Mouse (Mus musculus): ENCODE results near the gene E130208F15Rik. TPM values are rescaled to one million over a fixed set of nuclear protein-coding genes. Genes with fewer than 3 reads are reported as not detected.

Gene E130208F15Rik
- polyA plus RNA-seq, 1 experiment from 2014 or later, result 0.60 TPM

- peak within 1 kb of the TSS; percentile 65 for H3K9ac ChIP-seq
- H3K4me1 ChIP-seq, result peaks cover 27% of the 10 kb centered on the region
- peaks cover 14% of the 10 kb centered on the region for H3K36me3 ChIP-seq
- peak within 1 kb of the TSS; percentile 62 for H3K4me3 ChIP-seq (replicated peaks)
- WGBS, result 1% methylated on average over 47 of the region's 55 CpGs
- H3K4me2 ChIP-seq (replicated peaks), result peak within 1 kb of the TSS; percentile 76
- no peaks in the 10 kb centered on the region for H3K9me3 ChIP-seq (replicated peaks)
- H3K27ac ChIP-seq (replicated peaks), result peak within 1 kb of the TSS; percentile 60; the same call in 1 of the 2 replicates
- H3K27me3 ChIP-seq, result 0 out of 2 replicates have a peak, but pooled peaks cover 6% of the 10 kb centered on the region
- ATAC-seq (ENCODE audit: insufficient number of reproducible peaks, low FRiP score, low TSS enrichment, low read depth), result no peak; the same call in 1 of the 2 replicates
Observed at GRCm38 (mm10) chr7:30362652-30363343, 41.3 kb downstream of the E130208F15Rik start, which contains the start of gene Lrfn3. Lrfn3 (minus strand) TSS chr7:30362772.

- Histone ChIP-seq H3K4me1 (peaks cover 27% of the 10 kb centered on the region), H3K27ac (replicated peaks) (no peak overlapping the region), H3K36me3 (peaks cover 14% of the 10 kb centered on the region), H3K27me3 (0 out of 2 replicates have a peak, but pooled peaks cover 6% of the 10 kb centered on the region), H3K4me2 (replicated peaks) (peak overlapping the region; percentile 76), H3K9me3 (replicated peaks) (no peaks in the 10 kb centered on the region), H3K4me3 (replicated peaks) (peak overlapping the region; percentile 62), H3K9ac (no peak overlapping the region)
- 60% methylated on average over 6 of the region's 6 CpGs for WGBS
- no peak for ATAC-seq (ENCODE audit: insufficient number of reproducible peaks, low FRiP score, low TSS enrichment, low read depth)
Observed at GRCm38 (mm10) chr7:30363344-30363738, 41.8 kb downstream of the E130208F15Rik start.

GRCm38 (mm10) chr7:30367466-30367865 is 45.9 kb downstream of the E130208F15Rik start:
- peaks cover 2% of the 10 kb centered on the region for H3K4me1 ChIP-seq
- no peak overlapping the region for H3K4me2 ChIP-seq (replicated peaks)
- 72% methylated on average over 2 of the region's 2 CpGs for whole genome bisulfite sequencing
- no peak overlapping the region for H3K9ac ChIP-seq
- ATAC-seq (ENCODE audit: insufficient number of reproducible peaks, low FRiP score, low TSS enrichment, low read depth), result no peak
- H3K27ac ChIP-seq (replicated peaks), result no peak overlapping the region
- H3K36me3 ChIP-seq, result no peaks in the 10 kb centered on the region
- H3K9me3 ChIP-seq (replicated peaks), result no peaks in the 10 kb centered on the region
- no peak overlapping the region for H3K4me3 ChIP-seq (replicated peaks)
- H3K27me3 ChIP-seq, result 0 out of 2 replicates have a peak, but pooled peaks cover 6% of the 10 kb centered on the region

Other genes starting within 250 kb of the E130208F15Rik start
- gene Zfp82, start 248.8 kb upstream of the E130208F15Rik start, polyA plus RNA-seq (2015; fragmentation: Nextera tagmentation; extraction: Ambion mirVana), result 7.9 and 8.3 TPM in 2 replicates
- gene Gm26920, start 231.3 kb upstream of the E130208F15Rik start, polyA plus RNA-seq (2015; fragmentation: Nextera tagmentation; extraction: Ambion mirVana), result 0.73 and 1.9 TPM in 2 replicates
- 9.4 and 10.6 TPM in 2 replicates for gene Zfp566, start 231.2 kb upstream of the E130208F15Rik start, polyA plus RNA-seq (2015; fragmentation: Nextera tagmentation; extraction: Ambion mirVana)
- 120 and 122 TPM in 2 replicates for gene Zfp260, start 227.0 kb upstream of the E130208F15Rik start, polyA plus RNA-seq (2015; fragmentation: Nextera tagmentation; extraction: Ambion mirVana)
- 14.6 and 15.4 TPM in 2 replicates for gene Zfp382, start 199.8 kb upstream of the E130208F15Rik start, polyA plus RNA-seq (2015; fragmentation: Nextera tagmentation; extraction: Ambion mirVana)
- 13.6 and 17.7 TPM in 2 replicates for gene Zfp146, start 152.0 kb upstream of the E130208F15Rik start, polyA plus RNA-seq (2015; fragmentation: Nextera tagmentation; extraction: Ambion mirVana)
- gene Cox7a1, start 137.6 kb upstream of the E130208F15Rik start, polyA plus RNA-seq (2015; fragmentation: Nextera tagmentation; extraction: Ambion mirVana), result 6.4 and 6.5 TPM in 2 replicates
- 111 and 113 TPM in 2 replicates for gene Capns1, start 122.9 kb upstream of the E130208F15Rik start, polyA plus RNA-seq (2015; fragmentation: Nextera tagmentation; extraction: Ambion mirVana)
- gene Polr2i, start 89.8 kb upstream of the E130208F15Rik start, polyA plus RNA-seq (2015; fragmentation: Nextera tagmentation; extraction: Ambion mirVana), result 155 and 160 TPM in 2 replicates
- 172 and 177 TPM in 2 replicates for gene Tbcb, start 89.5 kb upstream of the E130208F15Rik start, polyA plus RNA-seq (2015; fragmentation: Nextera tagmentation; extraction: Ambion mirVana)
- 0.31 and 0.39 TPM in 2 replicates for gene Ovol3, start 86.0 kb upstream of the E130208F15Rik start, polyA plus RNA-seq (2015; fragmentation: Nextera tagmentation; extraction: Ambion mirVana)
- 0.34 and 0.49 TPM in 2 replicates for gene Thap8, start 41.6 kb upstream of the E130208F15Rik start, polyA plus RNA-seq (2015; fragmentation: Nextera tagmentation; extraction: Ambion mirVana)
- gene Wdr62, start 41.3 kb upstream of the E130208F15Rik start, polyA plus RNA-seq (2015; fragmentation: Nextera tagmentation; extraction: Ambion mirVana), result 6.7 and 8.6 TPM in 2 replicates
- 36.3 and 47.3 TPM in 2 replicates for gene Clip3, start 30.0 kb upstream of the E130208F15Rik start, polyA plus RNA-seq (2015; fragmentation: Nextera tagmentation; extraction: Ambion mirVana)
- 84.9 and 92.8 TPM in 2 replicates for gene Alkbh6, start 13.0 kb upstream of the E130208F15Rik start, polyA plus RNA-seq (2015; fragmentation: Nextera tagmentation; extraction: Ambion mirVana)
- 30.5 and 36.9 TPM in 2 replicates for gene Syne4, start 6.9 kb upstream of the E130208F15Rik start, polyA plus RNA-seq (2015; fragmentation: Nextera tagmentation; extraction: Ambion mirVana)
- gene Sdhaf1, start 2.2 kb downstream of the E130208F15Rik start, polyA plus RNA-seq (2015; fragmentation: Nextera tagmentation; extraction: Ambion mirVana), result 17.9 and 18.8 TPM in 2 replicates
- gene Lrfn3, start 41.0 kb downstream of the E130208F15Rik start, polyA plus RNA-seq (2015; fragmentation: Nextera tagmentation; extraction: Ambion mirVana), result 5.7 and 6.6 TPM in 2 replicates
- gene Tyrobp, start 92.0 kb downstream of the E130208F15Rik start, polyA plus RNA-seq (2015; fragmentation: Nextera tagmentation; extraction: Ambion mirVana), result 95.4 and 103 TPM in 2 replicates
- gene Hcst, start 98.1 kb downstream of the E130208F15Rik start, polyA plus RNA-seq (2015; fragmentation: Nextera tagmentation; extraction: Ambion mirVana), result 2.2 and 2.4 TPM in 2 replicates
- 1.7 and 1.8 TPM in 2 replicates for gene Nfkbid, start 100.0 kb downstream of the E130208F15Rik start, polyA plus RNA-seq (2015; fragmentation: Nextera tagmentation; extraction: Ambion mirVana)
- gene Aplp1, start 123.8 kb downstream of the E130208F15Rik start, polyA plus RNA-seq (2015; fragmentation: Nextera tagmentation; extraction: Ambion mirVana), result 52.0 and 61.3 TPM in 2 replicates
- 1.1 and 1.3 TPM in 2 replicates for gene Kirrel2, start 135.9 kb downstream of the E130208F15Rik start, polyA plus RNA-seq (2015; fragmentation: Nextera tagmentation; extraction: Ambion mirVana)
- gene Nphs1, start 136.6 kb downstream of the E130208F15Rik start, polyA plus RNA-seq (2015; fragmentation: Nextera tagmentation; extraction: Ambion mirVana), result 0.17 TPM in 2 replicates
- not detected in 2 replicates for gene Prodh2, start 171.9 kb downstream of the E130208F15Rik start, polyA plus RNA-seq (2015; fragmentation: Nextera tagmentation; extraction: Ambion mirVana)
- 12.2 and 16.2 TPM in 2 replicates for gene Arhgap33, start 213.3 kb downstream of the E130208F15Rik start, polyA plus RNA-seq (2015; fragmentation: Nextera tagmentation; extraction: Ambion mirVana)
- gene Hspb6, start 230.4 kb downstream of the E130208F15Rik start, polyA plus RNA-seq (2015; fragmentation: Nextera tagmentation; extraction: Ambion mirVana), result 19.9 and 22.2 TPM in 2 replicates
- 11.6 and 17.6 TPM in 2 replicates for gene Proser3, start 230.6 kb downstream of the E130208F15Rik start, polyA plus RNA-seq (2015; fragmentation: Nextera tagmentation; extraction: Ambion mirVana)
- gene Lin37, start 238.1 kb downstream of the E130208F15Rik start, polyA plus RNA-seq (2015; fragmentation: Nextera tagmentation; extraction: Ambion mirVana), result 45.6 and 46.8 TPM in 2 replicates
- gene U2af1l4, start 241.6 kb downstream of the E130208F15Rik start, polyA plus RNA-seq (2015; fragmentation: Nextera tagmentation; extraction: Ambion mirVana), result 83.7 and 86.6 TPM in 2 replicates
- 11.0 and 15.0 TPM in 2 replicates for gene Gm49396, start 241.6 kb downstream of the E130208F15Rik start, polyA plus RNA-seq (2015; fragmentation: Nextera tagmentation; extraction: Ambion mirVana)
- 136 and 140 TPM in 2 replicates for gene Psenen, start 241.9 kb downstream of the E130208F15Rik start, polyA plus RNA-seq (2015; fragmentation: Nextera tagmentation; extraction: Ambion mirVana)
- 5.3 and 6.1 TPM in 2 replicates for gene Igflr1, start 243.7 kb downstream of the E130208F15Rik start, polyA plus RNA-seq (2015; fragmentation: Nextera tagmentation; extraction: Ambion mirVana)